Mouse (Mus musculus) adrenal gland, adult 18-20 months (tissue): ENCODE measurements at regions not wholly inside any gene's neighbourhood (a gene's known extent, or its start where the extent isn't known, plus 50 kb on each side); places are given as distances from the start of the nearest gene placed in this dataset.

Experiments used
- DNase-seq, 2 experiments: peaks; one replicate each; pipeline ENCODE4 v3.0.0; 2021 to 2022; ENCODE audit warnings: low spot score in 2 of 2

DNA sequence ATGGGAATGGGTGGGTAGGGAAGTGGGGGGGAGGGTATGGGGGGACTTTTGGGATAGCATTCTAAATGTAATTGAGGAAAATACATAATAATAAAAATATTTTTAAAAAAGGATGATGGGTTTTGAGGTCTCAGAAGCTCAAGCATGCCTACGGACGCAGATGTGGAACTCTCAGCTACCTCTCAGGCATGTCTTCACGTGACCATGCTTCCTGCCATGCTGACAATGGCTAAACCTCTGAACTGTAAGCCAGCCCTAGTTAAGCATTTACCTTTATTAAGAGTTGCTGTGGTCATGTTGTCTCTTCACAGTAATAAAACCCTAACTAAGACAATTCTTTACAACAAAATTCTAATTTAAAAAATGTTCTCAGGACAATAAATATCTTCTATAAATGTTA lies 80.0 kb downstream of the Tex36 start:
- no peak for DNase-seq

DNA sequence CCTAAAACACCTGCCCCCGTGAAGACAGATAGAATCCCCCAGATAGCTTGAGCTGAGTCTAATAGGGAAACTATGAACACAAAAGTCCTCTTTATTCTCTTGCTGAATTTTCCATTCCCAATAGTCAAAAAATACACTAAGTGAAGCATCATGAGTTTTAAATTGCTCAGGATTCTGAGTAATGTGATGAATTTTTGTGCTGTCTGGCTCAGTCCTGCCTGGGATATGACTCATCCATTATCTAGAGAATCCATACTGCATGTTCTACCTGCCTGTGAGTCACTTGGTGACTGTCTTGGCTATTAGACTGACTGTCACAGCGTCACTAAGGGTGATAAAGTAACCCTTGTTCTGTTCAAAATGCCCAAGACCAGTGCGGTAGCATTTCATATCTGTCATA lies 83.0 kb downstream of the Tex36 start:
- no peak for DNase-seq

DNA sequence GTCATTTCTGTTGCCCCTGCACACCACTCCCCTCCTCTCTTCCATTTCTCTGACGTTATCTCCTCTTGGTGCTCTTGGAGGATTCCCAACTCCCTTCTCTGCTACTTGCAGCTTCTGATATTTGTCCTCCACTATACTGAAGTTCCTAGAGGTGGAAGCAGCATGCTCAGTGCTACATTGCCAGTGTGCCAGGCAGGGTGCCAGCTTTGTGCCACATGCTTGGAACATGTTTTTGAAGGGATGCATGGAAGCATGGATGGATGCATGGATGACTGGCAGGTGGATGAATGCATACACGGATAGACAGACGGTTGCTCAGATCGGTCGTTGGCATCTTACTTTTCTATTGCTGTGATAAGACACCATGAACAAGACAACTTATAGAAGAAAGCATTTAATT lies 84.4 kb downstream of the Tex36 start:
- no peak for DNase-seq

DNA sequence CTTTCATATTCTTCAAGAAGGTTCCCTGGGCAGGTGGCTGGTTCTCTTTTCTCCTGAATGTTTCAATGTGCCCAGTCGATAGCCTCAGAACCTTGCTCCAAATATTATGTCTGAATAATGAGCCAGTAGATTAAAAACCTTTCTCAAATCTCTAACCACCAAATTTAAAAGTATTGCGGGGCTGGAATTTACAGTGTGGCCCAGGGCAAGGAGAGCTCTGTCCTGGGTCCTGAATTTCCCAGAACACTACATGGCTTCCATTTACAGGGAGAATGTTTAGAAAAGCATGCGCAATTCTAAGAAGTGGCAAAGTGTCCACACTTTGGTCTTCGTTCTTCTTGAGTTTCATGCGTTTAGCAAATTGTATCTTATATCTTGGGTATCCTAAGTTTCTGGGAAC lies 91.0 kb downstream of the Tex36 start:
- DNase-seq, result no peak

DNA sequence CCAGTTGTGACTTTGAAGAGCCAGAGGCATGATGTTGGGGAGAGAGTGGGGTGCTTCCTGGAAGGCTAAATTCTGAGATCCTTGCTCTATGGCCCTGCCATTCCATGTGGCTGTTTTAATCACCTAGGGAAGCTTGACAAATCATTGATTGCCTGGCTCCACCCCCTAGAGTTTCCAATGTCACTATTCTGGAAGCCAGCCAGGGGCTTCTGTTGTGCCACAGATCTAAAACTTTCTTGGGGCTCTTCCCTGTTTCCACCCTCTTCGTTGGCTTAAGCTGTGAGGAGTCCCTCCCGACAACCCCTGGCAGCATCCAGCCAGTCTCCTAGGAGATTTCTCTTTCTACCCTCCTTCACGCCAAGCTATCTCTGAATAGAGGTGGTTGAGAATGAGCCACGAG lies 92.5 kb downstream of the Tex36 start:
- DNase-seq, result no peak

DNA sequence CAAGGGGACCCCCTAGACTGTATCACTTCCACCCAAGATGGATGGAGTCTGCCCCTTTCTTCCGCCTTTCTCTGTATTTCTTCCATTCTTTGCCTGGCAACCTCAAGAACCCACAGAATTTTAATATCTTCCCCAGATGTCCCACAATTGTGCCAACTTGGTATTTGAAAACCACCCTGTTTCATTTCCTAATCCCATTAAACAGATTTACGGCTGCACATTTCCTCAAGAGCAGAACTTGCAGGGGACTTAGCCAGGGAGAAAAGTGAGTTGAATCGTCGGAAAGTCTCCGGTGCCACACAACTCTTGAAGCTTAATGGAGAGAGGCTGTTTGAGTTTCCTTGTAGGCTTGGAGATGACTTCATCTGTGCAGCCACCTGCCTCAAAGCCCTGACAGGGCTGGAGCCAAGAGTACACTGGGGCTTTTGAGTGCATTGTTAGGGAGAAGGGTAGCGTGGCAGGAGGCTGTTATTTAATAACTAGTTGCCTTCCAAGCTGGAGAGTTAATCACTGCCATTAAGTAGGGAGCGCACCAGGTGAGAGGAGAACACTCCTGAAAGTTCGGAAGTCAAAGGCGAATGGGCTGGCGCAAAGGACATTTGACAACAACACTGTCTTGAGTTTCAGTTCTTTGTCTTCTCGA lies 93.5 kb downstream of the Tex36 start:
- DNase-seq, result no peak

DNA sequence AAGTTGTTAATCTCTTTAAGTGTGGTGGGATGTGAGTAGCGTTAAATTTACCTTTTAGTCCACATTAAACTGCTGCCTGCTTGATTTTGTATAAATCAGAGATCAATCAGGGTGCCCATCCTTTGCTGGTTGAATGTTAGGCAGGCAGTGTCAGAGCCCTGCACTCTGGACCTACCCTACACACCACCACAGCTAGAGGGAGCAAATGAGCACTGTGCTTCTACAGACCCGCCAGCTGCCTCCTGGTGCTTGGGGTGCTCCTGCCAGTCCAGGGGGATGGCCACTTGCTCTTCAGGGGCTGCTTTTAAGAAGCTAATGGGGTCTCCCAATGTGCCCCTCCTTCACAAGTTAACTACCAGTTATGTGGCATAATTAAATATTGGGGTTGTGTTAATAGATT lies 96.3 kb downstream of the Tex36 start:
- no peak for DNase-seq

DNA sequence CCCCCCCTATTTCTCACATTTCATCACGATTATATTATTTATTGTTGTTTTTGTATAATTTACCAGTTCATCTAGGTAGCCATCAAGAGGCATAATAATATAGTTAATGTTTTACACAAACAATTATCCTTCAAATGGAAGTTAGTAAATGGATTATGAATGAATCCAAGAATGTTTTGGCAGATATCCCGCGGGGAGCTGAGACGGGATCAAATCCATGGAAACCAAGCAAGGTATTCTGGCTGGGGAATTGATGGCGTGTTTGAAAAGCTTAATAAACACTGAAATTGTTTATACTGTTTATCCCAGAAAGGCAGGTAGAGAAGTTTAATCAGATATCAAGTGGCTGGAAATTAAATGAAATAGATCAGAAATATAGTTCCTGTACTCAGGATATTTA lies 98.0 kb downstream of the Tex36 start:
- DNase-seq, result no peak

DNA sequence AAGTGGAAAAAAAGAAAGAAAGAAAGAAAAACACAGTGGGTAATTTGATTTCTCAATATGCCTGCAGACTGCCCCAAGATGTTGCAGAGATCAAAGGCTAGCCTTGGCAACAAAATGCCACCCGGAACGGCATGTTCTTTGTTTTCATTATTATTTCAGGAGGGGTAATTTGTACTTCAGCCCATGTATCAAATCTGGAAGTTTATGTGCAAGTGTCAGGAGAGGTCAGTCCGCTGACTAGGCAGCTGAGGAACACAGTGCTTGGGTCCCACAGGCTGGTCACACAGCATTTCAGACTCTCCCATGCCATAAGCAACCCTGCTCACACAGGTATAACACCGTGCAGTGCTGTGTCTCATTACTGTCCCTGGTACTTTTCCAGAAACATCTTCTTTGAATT lies 99.2 kb downstream of the Tex36 start:
- DNase-seq, result no peak

DNA sequence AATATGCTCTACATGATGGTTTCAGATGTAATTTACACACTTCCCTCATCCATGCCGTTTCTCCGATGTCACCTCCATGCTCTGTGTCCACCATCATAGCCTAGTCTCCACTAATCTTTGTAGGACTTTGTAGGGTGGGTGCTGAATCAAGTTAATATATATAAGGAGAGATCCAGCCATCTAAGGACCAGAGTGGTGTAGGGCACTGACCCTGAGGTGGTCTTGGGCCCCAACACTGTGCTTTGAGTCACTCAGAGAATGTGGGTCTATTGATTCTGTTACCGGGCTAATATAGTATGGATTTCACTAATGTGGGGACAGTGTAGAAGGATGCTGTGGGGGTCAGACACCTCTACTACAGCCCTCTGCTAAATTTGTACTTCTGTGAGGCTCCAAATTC lies 104.4 kb downstream of the Tex36 start:
- DNase-seq, result no peak

DNA sequence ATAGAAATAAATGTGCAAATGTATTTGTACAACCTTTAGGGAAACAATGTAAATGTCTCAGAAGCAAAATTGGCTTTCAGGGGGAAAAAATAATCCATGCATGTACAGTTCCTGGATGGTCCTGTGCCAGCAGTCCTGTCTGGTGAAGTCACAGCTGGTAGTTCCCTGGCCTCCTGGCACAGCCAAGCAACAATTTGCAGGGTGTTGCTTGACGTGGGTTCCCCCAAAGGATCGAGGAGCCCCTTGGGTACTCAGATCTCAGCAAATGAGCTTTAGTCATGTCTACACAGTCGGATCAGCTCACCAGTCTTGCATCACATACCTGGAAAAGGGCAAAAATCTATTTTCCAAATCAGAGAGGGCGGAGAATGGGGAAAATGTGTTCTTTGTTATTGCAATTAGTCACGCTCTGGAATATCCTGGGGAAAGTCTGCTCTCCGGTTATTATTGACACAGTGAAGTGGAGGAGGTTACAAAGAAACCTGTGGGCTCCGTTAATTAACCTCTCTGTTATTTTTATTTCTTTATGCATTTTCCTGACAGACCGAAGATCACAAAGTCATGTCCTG lies 106.9 kb downstream of the Tex36 start:
- no peak for DNase-seq

DNA sequence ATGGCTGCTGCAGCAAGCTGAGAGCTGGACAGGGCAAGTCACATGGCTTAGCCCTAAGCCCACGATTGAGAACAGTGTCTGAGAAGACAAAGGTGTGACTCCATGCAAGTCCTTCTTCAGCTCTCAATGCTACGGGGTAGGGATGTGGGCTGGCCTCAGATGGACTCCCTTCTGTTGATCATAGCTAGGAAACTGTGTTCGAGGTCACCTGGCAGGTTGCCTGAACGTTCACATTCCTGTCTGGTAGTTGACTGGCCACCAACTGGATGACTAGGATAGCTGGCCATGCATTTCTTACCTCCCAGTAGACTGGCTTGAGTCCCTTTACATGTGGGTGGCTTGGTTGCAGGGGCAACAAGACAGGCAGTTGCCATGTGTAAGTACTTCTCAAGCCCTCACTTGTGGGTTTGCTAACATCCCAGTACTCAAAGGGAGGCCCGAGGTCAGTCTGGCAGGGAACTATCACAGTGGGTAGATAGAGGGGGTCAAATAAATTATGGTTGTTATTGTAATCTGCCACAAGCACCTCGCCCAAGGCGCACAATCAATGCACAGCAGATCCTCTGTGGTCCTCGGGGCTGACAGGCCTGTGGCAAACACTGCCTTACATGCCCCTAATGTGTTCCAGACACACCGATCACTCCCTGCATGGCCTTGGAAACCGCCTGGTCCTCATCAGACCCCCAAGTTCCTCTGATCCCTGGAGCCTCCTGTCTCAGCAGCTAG lies 107.5 kb downstream of the Tex36 start:
- no peak for DNase-seq

DNA sequence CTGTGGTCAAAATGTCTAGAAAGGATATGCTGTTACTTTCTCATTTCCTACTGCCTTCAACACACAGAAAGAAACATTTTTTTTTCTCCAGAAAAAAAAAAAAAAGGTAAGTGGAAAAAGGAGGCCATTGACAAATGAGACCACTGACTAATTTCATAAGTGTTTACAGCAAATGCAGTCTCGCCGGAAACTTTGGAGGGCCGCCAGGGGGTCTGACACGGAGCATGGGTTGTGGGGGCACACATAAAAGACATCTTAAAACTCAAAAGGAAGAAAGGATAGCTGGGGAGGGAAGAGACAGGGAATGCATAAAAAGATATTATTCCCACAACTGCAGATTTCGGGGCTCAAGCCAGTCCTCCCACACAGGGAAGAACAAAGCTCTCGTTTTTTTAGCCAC lies 109.3 kb downstream of the Tex36 start:
- no peak for DNase-seq

DNA sequence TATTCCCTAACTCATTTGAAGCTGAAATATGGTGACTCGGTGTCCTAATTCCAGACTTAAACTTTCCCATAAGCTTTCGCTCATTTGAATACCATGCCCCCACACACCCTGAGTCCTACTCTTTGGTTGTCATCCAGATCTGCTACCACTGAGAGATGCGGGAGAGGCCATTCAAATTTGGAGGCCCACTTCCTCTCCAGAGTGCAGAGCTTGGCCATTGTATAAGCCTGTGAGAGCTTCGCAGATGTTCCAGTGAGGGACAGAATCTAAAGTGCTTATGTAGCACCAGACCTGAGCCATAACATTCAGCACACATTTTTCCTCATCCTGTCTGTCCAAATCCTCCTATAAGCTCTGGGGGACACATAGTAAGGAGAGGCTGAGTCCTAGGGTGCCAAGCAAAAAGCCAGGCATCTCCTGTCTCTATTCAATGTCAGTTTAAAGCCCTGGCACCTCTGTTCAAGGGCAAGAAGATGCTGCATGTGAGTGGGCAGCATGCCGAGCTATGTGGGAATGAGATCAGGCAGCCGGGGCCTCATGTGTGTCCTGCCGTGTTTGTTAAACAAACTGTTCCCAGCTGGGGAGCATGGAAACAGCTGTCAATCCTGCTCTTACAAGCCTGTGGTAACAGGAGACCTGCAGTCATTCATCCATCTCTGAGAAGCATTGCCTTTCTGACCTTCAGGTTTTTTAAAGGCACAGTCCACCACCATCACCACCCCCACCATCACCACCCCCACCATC lies 113.9 kb downstream of the Tex36 start:
- no peak for DNase-seq

DNA sequence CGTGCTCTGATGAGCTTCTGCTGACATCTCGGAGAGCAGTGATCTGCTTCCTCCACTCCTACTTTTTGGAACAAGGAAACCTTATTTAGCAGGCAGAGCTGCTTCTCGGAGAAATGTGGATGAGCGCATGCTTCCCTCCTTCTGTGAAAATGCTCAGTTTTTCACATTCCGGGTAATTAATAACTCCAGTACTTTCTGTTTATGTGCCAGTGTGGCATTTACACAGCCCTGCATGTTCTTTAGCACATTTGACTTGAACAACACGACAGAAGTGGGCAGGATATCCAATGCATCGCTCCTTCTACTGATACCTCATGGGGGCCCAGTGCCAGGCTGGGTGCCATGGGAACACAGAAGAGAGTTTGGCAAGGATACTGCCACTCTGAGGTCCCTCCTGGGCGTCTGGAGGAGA lies 117.5 kb downstream of the Tex36 start:
- no peak for DNase-seq

DNA sequence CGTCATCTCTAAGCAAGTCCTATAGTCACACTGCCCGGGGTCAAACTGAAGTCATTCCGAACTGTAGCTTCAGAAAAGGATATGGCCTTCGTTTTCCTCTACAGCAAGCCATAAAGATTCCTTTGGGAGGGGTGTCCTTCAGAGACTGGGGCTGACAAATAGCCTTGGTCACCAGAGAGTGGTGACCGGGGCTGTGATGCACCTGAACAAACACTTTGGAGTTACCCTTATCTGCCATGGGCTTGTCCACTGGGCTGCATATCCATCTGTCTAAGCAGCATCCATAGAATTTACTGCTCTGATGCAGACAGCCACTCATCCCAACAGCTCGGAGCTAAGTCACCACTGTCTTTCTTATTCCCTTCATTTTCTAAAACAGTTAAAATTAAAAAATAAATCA lies 120.4 kb downstream of the Tex36 start:
- no peak for DNase-seq

DNA sequence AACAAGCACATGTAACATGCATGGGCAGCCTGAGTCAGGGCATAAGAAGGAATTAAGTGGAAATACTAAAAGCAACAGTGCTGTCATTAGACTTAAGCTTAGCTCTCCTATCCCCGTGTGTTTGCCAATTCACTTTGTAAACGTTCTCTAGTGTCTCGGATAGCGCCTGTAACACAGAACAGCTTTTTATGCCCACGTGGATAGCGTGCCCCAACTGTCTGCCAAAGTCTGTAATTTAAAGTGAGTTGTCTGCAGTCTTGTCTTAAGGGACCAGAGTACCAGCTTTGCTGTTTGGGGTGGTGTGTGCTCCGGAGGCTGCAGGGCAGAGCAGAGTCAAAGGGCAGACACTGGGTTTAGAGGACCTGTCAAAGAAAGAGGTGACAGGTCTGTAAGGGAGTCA lies 122.3 kb downstream of the Tex36 start:
- no peak for DNase-seq

DNA sequence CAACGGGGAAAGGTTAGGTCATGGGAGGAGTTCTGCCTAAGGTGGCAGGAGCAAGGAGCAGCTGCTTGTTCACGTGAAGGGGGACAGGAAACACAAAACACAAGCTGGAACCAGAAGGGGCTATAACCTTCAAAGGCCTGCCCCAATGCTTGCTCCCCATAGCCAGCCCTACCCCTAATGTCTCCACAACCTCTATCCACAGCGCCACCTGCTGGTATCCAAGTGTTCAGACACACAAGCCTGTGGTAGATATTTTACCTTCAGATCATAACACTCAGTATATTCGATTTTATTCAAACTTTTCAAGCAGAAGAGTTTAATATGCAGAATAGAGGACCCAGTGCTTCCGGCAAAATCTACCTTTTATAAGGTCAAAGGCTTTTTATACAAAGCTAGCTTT lies 124.0 kb downstream of the Tex36 start:
- no peak for DNase-seq

DNA sequence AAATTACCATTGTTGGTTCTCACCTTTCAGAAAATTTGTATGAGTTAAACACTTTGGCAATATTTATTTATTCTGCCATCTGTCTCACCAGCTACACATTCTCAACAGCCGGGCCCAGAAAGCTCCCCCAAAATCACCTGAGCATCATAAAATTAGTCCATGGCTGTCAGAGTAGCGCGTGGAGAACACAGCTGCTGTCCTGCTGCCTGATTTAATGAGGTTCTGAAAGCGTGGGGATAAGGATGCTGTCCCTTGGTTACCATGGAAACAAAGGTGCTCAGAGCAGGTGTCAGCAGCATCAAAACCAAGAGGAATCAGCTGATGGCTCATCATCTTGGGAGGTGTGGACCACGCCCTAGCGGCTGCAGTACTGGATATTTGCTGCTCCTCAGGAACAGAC lies 124.7 kb downstream of the Tex36 start:
- no peak for DNase-seq

DNA sequence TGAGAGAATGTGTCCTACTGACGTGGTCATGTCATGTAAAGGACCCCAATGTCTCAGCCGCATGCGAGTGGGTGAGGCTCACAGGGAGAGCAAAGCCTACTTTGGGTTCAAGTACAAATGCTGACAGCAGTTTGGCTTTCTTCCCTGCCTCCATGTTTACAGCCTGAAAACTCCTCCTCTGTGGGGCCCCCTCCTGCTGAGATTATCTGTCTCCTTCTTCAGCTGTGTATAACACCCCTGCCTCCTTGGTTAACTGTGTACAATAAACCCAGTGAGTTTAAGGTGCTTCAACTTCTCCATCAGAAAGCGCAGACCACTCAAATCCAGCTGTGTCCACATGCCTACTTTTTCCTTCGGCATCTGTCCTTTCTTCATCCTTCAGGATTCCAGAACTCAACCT lies 130.3 kb downstream of the Tex36 start:
- no peak for DNase-seq

DNA sequence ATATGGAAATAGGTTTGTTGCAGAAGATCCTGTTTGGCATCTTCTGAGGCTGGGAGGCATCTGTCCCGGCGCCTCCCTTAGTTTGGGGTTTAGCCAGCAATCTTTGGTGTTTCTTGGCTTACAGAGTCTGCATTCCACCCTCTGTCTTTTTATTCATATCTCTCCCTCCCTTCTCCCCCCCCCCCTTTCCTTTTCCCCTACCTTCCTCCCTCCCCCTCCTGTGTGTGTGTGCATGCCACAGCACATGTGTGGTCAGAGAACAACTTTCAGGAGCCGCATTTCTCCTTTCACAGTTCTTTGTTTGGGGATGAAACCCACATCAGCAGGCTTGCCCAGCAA lies 131.4 kb downstream of the Tex36 start:
- DNase-seq, result no peak

DNA sequence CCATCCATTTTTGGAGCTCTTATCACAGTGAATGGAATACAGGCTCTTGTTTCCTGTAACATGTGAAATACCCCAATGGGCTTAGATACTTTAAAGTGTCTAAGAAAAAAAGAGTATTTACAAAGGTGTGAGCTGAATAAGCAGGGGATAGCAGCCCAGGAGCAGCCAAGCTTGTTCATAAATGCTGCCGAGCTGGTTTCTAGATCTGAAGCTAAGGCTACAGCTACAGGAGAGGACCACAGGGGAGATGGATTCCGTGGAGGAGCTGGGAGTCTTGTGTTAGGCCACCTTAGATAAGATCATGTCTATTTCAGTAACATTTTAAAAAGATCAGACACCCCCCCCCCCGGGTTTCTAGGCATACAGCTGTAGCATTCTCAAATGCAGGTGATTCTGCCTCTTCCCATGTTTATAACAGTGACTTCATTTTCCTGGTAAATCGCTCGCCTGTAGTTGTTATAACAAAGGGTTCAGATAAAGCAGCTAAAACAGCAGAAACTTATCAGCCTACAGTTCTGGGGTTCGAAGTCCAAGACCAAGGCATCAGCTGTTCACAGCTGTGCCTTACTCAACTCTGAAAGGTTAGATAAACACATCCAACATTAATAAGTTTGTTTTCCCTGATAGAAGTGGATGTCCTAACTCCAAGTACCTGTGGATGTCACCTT lies 131.9 kb downstream of the Tex36 start:
- DNase-seq, result no peak
